ENCODE assay signal across 19 mouse cellular contexts in the genomic region with DNA sequence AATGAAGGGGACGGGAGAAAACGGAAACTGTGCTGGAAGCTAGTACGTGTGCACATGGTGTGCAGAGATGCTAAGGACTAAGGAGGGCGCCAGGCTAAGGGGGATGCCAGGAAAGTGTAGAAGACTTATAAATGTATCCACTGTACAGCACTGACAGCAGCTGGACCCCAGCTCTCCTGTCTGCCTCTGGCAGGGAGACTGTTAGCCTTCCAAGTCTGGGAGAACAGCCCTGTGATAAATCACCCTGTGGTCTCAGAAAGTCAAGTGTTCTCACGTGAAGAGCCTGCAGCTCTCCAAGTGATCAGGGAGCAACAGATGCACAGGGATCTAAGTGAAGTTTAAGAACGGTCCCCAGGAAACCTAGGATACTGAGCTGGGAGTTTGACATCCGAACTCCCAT.
"Had no signal": no experiment of that assay in that cellular context is flagged by ENCODE, and none has a peak within 500 bp of the region (broad histone marks: within the 10 kb centered on the region; RNA-seq: fewer than 3 reads in every experiment).

No protein-coding gene starts in this region.

- H3K4me1 ChIP-seq: intestine, embryonic 15.5 days; limb, embryonic 13.5 days; liver, embryonic 13.5 days; midbrain, embryonic 12.5 days; midbrain, embryonic 15.5 days; neural tube, embryonic 12.5 days; neural tube, embryonic 15.5 days had no signal

- H3K36me3 ChIP-seq: intestine, embryonic 15.5 days; limb, embryonic 13.5 days; liver, embryonic 13.5 days; midbrain, embryonic 12.5 days; midbrain, embryonic 15.5 days; neural tube, embryonic 12.5 days; neural tube, embryonic 15.5 days had no signal

- H3K4me3 ChIP-seq: intestine, embryonic 15.5 days; limb, embryonic 13.5 days; liver, embryonic 13.5 days; midbrain, embryonic 12.5 days; midbrain, embryonic 15.5 days; neural tube, embryonic 12.5 days; neural tube, embryonic 15.5 days had no signal

- H3K27ac ChIP-seq: intestine, embryonic 15.5 days; limb, embryonic 13.5 days; liver, embryonic 13.5 days; midbrain, embryonic 12.5 days; midbrain, embryonic 15.5 days; neural tube, embryonic 12.5 days; neural tube, embryonic 15.5 days had no signal

- H3K4me2 ChIP-seq: intestine, embryonic 15.5 days; limb, embryonic 13.5 days; liver, embryonic 13.5 days; midbrain, embryonic 12.5 days; midbrain, embryonic 15.5 days; neural tube, embryonic 12.5 days; neural tube, embryonic 15.5 days had no signal

- ATAC-seq: intestine, embryonic 15.5 days; midbrain, embryonic 15.5 days had no signal

- DNase-seq: kidney, adult 11 months; kidney, adult 9 months; kidney, postnatal 14 days; left cerebral cortex, postnatal 4 days; liver, embryonic 13.5 days; lung, adult 2 months; lung, postnatal 14 days; lung, postnatal 4 days; right cerebral cortex, adult 18-20 months; right cerebral cortex, postnatal 14 days; right cerebral cortex, postnatal 4 days; thymus, postnatal 14 days; thymus, postnatal 4 days had no signal

- H3K9ac ChIP-seq: intestine, embryonic 15.5 days; limb, embryonic 13.5 days; liver, embryonic 13.5 days; midbrain, embryonic 12.5 days; midbrain, embryonic 15.5 days; neural tube, embryonic 12.5 days; neural tube, embryonic 15.5 days had no signal

- H3K9me3 ChIP-seq: intestine, embryonic 15.5 days; limb, embryonic 13.5 days; liver, embryonic 13.5 days; midbrain, embryonic 12.5 days; midbrain, embryonic 15.5 days; neural tube, embryonic 12.5 days; neural tube, embryonic 15.5 days had no signal

- H3K27me3 ChIP-seq: intestine, embryonic 15.5 days; limb, embryonic 13.5 days; liver, embryonic 13.5 days; midbrain, embryonic 12.5 days; midbrain, embryonic 15.5 days; neural tube, embryonic 12.5 days; neural tube, embryonic 15.5 days had no signal
